Mouse (Mus musculus) urinary bladder, adult 2 months (tissue): ENCODE data around the gene Cabp4. TPM values are rescaled to one million over a fixed set of nuclear protein-coding genes. Genes with fewer than 3 reads are reported as not detected.
A peak's percentile ranks its signal among the peaks of the same experiment; 100 is the strongest.
"Not testable (repeated sequence)": the region's sequence is repeated elsewhere in the genome, so short reads cannot be mapped to it uniquely, and the experiment has no call there.

Experiments used
- DNase-seq: peaks from one replicate; pipeline ENCODE4 v3.0.0; 2022; ENCODE audit warnings: low spot score
- polyA plus RNA-seq: library from polyadenylated mRNA; depleted of rRNA; stranded (reverse); fragments of >200 nt; gene quantifications from 2 replicates; pipeline ENCODE4 v1.2.3, GENCODE M21; 2012

Cabp4 gene
- polyA plus RNA-seq, 1 experiment, result 0.30 TPM

DNA sequence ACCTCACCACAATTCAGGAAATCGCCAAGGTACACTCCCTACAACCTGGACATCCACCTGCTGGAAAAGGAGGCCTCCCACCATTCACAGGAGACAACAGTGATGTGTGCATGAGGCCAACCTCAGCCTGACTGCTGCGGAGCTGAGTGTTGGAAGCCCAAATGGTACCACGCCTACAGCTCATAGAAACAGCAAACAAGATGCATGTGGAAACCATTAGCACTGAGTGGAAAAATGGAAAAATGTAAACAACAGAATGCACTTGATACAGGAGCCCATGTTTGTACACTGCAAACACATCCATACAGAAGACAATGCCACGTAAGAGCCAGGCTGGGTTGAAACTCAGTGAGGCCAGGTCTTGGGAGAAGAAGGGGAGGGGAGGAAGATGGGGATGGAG is 19.4 kb downstream of the Cabp4 start:
- DNase-seq, result no peak

DNA sequence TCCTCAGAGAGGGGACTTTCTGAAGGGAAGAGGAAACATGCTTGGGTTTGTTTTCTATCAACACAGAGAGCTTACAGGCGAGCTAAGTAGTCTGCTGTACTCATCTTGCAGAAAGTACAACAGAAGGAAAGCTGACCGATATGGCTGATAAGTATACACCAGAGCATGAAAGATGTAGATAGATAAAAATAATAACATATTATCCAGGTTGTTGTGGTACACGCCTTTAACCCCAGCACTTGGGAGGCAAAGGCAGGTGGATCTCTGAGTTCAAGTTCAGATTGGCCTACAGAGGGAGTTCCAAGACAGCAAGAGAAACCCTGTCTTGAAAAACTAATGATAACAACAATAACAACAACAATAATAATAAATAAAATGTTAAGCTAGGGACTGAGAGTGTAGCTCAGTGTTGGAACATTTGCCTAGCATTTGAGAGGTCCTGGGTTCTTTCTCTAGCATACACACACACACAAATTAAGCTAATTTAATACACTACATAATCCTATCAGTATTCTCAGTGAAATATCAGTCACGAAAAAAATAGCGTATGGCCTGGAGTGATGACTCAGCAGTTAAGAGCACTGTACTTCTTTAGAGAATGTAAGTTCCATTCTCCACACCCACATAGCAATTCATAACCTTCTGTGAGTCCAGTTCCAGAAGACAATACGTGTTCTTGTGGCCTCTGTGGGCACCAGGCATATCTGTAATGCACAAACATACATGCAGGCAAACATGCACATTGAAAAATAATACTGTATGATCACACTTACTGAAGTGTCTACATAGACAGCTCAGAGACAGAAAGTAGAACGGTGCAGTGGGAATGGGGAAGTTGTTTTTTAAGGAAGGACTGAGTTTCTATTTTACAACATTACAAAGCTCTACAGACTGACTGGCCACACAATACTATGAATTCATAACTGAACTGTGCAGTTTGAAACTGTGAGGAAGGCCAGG is 21.1 kb downstream of the Cabp4 start:
- no peak for DNase-seq

DNA sequence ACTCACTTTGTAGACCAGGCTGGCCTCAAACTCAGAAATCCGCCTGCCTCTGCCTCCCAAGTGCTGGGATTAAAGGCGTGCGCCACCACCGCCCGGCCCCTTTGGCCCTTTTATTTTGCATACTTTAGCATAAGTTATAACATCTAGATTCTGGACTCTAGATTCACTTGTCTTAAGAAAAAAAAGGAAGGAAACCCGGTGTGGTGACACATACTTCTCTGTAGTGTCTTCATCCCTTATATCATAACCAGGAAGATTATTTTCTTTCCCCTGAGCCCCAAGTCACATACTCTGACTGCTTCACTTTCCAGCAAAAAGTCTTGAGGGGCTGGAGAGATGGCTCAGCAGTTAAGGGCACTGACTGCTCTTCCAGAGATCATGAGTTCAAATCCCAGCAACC is 21.9 kb downstream of the Cabp4 start:
- DNase-seq, result not testable (repeated sequence)

DNA sequence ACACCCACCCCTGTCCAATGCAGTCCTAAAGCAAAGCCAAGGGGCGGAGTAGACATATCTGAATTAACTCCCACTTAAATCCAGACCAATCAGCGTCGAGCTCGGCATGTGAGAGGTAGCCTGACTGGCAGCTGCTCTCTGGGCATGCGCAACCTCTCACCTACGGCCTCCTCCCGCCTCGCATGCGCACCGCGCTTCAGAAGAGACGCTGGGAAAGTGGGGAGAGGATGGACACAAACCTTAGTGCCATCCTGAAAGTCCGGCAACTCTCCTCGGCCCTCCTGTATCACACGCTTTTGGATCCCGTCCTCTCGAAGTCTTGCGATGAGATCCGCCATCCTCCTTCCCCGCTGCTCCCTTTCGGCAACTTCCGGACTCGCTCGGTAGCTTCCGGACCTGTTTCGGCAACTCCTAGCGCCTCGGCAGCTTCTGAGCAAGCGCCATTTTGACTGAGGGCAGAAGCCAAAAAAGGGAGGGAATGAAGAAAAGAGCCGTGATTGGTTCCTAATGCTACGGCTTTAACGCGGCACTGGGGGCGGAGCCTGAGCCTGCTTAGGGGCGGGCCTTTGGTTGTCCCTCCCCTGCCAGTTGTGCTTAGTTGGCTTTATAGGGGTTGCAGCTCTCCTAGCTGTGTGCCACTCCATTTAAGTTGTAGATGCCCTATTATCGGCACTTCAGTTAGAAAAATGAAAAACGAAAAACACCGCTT is 22.6 kb downstream of the Cabp4 start:
- peak; percentile 90 for DNase-seq

DNA sequence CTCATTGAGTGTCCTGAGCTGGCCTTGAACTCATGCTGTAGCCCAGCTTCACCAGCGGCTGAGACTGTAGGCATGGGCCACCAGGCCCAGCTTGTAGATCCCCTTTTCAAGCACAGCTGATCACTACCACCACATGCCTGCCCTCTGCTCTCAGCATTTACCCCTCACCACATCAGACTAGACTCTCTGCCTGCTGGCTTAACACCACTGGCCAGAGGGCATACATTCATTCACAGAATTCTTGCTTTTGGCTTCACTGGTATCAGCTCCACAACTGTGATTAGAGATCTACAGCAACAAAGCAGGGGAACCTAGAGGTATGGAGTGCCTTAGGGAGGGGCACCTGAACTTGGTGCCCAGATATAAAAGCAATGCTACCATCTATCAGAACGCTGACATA is 23.3 kb downstream of the Cabp4 start:
- no peak for DNase-seq

DNA sequence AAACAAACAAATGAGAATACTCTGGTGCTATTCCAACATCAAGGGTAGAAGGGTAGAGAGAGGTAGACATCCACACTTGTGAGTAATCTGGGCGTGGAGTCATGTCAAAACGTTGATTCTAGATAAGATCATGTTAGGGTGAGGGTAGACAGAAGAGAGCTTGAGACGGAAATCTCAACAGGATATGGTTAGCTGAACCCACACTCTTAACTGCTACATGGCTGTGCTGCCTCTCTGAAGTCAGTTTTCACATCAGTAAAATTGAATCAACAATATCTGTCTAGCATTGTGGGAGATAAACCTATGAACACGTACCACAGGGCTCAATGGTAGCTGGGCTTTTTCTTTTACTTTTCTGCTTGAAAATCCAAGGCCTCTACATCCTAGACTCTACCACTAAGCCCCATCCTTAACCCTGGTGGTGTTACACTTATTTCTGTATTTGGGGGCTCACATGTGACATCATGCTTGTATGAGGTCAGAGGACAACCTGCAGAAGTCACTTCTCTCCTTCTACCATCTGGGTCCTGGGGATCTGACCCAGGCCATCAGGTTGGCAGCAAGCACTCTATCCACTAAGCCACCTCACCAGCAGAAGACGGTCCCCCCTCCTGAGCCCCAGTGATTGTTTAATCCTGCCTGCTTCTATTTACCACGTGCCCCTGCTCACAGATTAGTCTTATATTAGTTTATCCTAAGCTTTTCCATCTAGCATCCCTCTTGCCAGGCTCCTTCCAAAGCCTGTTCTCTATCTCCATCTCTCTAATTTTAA is 23.9 kb downstream of the Cabp4 start:
- DNase-seq, result no peak

DNA sequence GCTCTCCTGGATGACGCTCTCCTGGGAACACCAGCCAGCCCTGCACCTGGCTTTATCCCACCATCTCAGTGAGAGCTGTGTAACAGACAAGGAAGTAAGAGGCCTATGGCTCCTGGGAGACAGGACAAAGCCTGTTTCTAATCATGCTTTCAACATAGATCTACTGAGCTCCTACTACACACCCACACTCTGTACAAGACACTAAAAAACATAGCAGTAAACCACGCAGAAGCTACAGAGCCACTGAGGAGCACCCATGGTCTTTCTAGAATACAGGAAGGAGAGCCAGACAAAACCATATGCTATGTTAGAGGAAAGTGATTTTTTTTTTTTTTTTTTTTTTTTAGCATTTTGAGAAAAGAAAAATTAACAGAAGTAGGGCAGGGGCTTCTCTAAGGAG is 25.5 kb downstream of the Cabp4 start:
- no peak for DNase-seq

DNA sequence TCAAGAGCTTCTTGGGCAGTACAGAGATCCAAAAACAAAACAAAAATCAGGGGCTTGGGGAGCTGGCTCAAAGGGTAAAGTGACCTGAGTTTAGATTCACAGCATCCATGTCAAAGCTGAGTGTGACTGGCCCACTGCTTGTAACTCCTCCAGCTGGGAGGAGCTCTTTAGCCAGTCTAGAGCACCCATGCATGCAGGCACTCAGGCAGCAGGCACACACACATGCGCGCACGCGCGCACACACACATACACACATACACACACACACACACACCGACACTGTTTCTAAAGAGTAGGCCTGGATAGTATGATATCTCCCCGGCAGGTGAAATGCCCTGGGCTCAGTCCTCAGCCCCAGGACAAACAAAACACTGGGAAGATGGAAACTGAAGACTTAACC is 26.8 kb downstream of the Cabp4 start:
- no peak for DNase-seq

DNA sequence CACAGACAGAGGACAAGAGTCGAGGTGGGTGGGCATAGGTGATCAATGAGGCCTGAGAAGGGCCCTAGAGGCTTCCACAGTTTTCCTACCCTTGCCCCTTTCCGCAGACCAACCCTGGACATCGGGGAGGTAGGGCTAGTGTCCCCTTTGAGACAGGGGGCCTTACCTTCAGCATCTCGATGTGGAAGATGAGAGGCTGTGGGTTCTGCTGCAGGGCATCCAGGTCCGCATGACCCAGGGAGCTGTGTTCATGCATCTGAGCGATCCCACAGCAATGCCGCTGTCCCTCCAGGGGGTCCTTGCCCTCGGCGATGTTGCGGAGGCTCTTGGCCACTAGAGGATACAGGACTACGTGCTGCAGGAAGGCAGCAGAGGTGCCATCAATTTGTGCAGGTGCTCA is 28.0 kb downstream of the Cabp4 start:
- no peak for DNase-seq

DNA sequence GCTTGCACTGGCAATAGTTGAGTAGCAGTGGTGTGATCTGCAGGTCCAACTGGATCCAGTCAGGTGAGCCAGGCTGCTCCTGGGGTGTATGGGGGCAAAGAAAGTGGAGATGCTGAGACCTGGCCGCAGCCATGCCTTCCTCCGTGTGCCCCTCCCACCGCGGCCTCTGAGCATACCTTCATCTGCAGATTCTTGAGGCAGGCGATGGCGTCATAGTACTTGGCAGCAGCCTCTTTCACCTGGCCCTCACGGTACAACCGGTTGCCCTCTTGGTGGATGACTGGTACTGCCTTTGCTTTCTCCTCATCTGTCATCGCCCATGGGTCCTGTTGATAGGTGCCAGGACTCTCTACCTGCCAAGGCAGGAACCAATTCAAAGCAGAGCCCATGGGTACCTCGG is 28.7 kb downstream of the Cabp4 start:
- no peak for DNase-seq

DNA sequence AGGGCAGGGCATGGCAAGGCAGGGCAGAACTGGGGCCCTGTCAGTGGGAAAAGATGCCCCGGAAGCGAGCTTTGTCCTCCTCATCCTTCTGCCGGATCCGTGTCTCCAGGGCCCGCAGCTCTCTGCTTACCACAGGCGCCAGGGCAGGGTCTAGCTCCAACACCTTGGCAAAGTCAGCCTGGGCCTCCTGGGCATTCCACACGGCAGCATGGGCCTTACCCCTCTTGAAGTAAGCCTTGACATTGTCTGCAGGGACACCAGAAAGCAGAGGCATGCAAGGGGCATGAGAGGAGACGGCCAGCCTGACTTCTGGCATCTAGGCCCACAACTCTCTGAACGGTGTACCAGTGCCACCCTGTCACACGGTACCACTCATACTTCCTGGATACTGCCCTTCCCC is 29.3 kb downstream of the Cabp4 start:
- no peak for DNase-seq

DNA sequence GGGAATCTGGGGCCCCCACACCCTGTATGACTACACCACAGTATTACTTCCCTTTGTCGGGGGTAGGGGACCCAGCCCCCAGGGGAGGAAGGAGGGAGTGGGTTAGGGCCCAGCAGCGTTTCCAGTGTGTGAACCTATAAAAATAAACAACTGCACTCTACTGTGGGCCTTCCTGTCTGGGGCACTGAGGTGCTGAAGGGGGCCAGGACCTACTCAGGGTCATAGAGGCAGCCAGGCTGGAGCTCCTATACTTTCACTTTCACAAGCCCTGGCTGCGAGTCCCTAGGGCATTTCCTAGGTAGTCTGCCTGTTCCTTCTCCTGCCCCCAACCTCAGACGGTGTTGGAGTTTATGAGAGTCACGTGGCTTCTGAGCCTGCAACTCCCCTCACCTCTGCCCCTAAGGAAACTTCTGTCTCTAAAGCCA is 30.0 kb downstream of the Cabp4 start:
- no peak for DNase-seq

DNA sequence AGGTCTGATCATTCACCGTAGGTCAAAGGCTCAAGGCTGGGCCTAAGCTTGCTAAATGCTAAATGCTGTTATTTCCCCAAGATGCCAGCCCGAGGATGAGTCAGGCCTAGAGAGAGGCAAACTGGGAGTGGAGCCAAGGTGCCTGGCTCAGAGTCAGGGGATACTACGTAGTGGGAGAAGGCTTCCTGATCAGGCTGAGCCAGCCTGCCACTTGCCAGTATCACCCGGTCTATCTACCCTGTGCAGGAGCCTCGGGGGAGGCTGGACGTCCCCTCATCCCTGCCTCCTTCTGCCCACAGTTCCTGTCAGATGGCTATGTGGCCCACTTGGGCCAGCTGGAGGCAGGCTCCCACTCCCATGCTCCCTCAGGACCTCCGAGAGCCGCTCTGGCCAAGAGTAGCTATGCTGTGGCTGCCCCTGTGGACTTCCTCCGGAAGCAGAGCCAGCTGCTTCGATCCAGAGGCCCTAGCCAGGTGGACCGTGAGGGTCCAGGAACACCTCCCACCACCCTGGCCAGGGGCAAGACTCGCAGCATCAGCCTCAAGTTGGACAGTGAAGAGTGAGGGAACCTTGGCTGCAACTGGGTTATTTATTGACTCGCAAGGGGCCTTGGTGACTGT is 30.5 kb downstream of the Cabp4 start:
- peak; percentile 65 for DNase-seq

DNA sequence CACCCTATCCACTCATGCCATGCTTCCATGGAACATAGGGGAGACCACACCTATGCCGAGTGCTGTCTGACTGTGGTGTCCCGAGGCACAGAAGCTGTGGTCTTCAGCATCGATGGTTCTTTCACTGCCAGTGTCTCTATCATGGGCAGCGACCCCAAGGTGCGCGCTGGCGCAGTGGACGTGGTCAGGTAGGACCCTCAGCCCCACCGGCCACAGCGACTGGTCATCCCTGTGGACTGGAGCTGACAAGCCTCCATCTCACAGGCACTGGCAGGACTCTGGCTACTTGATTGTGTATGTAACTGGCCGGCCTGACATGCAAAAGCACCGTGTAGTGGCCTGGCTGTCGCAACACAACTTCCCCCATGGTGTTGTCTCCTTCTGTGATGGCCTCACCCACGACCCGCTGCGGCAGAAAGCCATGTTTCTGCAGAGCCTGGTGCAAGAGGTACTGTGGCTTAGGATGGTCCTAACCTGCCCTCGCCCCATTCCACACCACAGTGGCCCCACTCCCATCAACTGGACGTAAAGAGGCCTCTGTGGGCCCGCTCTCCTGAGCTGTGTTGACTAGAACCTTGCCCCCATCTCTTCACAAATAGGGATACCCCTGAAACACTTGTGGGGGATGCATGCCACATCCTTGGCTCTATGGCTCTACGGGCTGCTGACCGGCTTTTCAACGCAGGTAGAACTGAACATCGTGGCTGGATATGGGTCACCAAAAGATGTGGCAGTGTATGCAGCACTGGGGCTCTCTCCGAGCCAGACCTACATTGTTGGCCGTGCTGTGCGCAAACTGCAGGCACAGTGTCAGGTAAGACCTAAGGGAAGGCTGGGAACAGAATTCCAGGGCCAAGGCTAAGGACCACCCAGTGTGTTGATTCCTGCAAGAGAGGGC is 31.5 kb downstream of the Cabp4 start:
- DNase-seq, result no peak

DNA sequence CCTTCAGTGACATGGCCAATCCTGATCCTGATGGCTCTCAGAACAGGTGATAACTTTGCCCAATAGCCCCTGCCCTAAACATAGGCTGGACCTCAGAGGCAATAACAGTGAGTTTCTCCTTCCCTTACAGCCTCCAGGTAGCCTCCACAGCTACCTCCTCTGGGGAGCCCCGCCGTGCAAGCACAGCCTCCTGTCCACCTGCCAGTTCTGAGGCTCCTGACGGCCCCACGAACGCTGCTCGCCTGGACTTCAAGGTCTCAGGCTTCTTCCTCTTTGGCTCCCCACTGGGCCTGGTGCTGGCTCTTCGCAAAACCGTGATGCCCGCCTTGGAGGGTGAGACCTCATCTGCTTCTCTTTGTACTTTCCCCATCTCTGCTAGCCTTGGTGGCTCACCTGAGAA is 35.3 kb downstream of the Cabp4 start:
- DNase-seq, result no peak

DNA sequence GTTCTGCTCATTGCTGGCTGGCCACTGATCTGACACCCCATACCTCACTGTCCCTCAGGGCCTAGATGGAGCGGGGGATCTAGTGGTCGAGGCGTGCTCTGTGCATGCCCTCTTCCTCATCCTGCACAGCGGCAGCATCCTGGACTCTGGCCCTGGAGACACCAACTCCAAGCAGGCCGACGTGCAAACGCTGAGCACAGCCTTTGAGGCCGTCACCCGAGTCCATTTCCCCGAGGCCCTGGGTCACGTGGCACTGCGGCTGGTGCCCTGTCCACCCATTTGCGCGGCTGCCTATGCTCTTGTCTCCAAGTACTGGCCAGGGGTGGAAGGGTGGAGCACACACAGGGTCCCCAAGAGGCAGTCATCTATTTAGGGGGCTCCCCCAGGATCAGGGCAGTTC is 37.2 kb downstream of the Cabp4 start:
- no peak for DNase-seq

DNA sequence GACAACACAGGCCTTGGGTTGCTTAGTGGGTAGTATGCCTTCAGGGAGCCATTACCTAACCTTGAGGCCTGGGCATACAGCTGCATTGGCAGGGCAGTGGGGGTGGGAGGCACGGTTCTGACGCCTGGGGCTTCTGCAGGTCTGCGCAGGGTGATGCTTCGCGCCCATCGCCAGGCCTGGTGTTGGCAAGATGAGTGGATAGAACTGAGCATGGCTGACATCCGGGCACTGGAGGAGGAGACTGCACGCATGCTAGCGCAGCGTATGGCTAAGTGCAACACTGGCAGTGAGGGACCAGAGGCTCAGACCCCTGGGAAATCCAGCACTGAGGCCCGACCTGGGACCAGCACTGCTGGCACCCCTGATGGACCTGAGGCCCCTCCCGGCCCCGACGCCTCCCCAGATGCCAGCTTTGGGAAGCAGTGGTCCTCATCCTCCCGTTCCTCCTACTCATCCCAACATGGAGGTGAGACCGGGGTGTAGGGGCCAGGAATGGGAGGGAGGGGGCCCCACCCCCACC is 39.1 kb downstream of the Cabp4 start:
- no peak for DNase-seq

DNA sequence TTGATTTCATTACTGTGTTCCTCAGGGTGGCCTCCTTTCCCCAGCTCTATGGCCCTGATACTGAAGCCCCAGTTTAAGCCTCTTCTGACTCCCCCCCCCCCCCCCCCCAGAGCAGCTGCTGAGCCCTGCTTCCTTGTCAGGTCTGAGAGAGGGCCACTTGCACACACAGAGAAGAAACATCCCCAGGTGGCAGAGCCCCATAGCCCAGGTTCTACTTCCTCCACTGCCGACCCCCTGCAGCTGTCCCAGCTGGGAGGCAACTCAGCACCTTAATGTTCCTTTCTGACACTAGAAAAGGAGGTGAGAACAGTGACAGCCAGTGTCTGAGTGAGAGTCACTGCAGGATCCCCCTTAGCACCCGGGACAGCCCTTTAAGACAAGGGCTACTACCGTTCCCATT is 40.0 kb downstream of the Cabp4 start:
- DNase-seq, result no peak

DNA sequence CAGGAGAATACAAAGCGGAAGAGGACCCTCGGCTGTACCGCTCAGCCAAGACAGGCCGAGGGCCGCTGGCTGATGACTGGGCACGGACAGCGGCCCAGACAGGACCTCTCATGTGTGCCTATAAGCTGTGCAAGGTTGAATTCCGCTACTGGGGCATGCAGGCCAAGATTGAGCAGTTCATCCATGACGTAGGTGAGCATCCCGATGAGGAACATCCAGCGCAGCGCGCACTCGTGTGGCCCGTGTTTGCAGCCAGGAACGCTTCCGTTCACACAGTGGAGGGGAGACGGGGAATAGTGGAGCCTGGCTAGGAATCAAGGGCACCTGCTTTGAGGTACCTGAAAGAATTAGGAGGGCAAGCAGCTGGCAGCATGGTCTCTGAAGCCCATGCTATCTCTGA is 40.5 kb downstream of the Cabp4 start:
- no peak for DNase-seq

DNA sequence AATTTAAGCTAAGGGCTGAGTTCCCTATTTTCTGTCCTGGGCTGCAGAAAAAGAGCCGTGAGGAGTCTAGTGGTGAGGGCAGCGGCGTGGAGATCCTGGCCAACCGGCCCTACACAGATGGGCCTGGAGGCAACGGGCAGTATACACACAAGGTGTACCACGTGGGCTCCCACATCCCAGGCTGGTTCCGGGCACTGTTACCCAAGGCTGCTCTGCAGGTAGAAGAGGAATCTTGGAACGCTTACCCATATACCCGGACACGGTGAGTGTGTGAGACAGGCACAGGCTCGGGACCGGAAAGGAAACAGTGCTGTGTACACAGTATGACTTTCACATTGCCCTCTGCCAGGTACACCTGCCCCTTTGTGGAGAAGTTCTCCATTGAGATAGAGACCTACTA is 41.2 kb downstream of the Cabp4 start:
- DNase-seq, result no peak

DNA sequence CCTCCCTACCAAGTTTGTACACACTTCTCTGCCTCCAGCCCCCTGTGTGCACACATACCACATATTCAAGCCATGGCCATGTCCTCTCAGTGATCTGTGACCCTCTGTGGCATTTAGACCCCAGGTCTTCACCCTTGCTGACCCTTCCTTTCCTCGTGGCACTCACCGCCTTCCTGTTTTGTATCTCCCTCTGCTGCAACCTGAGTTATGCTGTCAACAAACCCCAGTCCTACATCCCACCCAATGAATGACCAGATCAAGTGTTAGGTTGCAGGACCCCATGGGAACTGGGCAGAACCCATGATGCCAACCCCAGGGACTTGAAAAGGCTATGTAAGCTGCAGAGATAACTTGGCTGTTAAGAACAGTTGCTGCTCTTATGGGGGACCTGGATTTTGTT is 41.8 kb downstream of the Cabp4 start:
- no peak for DNase-seq
